Mouse (Mus musculus) thymus, postnatal 0 days (tissue): ENCODE data around the gene 4933402J07Rik. TPM values are rescaled to one million over a fixed set of nuclear protein-coding genes. Genes with fewer than 3 reads are reported as not detected.

Experiments used
- DNase-seq: peaks from one replicate; pipeline ENCODE4 v3.0.0-alpha.2; 2015; ENCODE audit warnings: low spot score
- polyA plus RNA-seq: library from polyadenylated mRNA; unstranded; fragments of >200 nt; fragmentation: Nextera tagmentation; extraction: Ambion mirVana; gene quantifications from 2 replicates; pipeline ENCODE4 v1.2.1, GENCODE M21; 2015

The 4933402J07Rik gene
- polyA plus RNA-seq, 1 experiment from 2014 or later: not detected

DNA sequence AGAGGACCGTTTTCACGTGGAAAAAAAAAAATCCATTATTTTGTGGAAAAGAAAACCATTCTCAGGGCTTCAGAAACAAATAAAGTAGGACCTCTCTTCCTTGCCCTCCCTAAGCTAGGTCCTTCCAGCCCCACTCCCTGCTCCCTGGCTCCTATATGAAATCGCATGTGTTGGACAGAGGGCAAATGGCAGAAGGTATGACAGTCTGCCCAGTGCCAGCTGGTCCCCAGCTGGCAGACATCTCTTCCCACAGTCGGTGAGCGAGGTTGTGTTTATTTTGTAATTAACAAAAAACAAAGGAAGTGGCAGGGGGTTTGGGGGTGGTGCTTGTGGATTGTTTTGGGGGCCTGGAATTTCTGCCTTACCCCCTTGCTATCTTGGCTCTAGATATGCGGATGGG lies 56.6 kb downstream of the 4933402J07Rik start:
- no peak for DNase-seq

DNA sequence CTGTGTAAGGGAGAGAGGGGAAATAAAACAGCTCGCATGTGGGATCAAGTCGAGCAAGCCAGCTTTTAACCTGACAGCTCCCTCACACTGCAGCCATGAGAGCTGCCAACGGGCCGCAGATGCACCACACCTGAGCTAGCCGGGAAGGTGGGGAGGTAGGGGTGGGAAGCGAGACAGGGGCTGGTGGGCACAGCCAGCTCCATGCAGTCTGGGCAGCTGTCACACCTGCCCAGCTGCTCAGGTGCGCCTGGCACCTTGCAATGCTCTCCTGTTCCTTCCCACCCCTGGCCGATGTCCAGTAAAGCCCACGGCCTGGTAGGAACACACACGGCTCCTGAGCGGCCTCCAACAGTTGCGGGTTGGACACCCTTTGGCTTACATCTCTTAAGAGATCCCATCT lies 57.5 kb downstream of the 4933402J07Rik start:
- DNase-seq: no peak

DNA sequence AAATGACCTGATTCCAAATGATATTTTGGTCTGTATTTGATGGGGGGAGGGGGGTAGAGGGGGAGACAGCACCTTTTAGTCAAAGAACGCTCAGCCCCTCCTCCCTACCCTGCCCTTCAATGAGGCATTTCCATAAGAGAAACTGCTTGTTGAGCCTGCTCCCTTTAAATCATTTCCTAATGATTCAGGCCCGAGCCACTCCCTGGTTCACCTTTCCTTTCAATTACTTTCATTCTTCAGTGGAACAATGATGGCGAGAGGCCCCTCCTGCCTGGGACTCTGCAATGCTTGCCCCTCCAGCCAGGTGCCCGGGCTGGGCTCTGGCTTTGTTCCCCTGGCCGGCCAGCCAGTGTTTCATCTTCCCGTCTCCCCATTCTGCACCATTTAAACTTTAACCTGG lies 66.0 kb downstream of the 4933402J07Rik start:
- no peak for DNase-seq

- no peak for DNase-seq
These were observed 68.1 kb downstream of the 4933402J07Rik start for GRCm38 (mm10) chr8:87631776-87632175.

GRCm38 (mm10) chr8:87636226-87636742 lies 72.6 kb downstream of the 4933402J07Rik start:
- no peak for DNase-seq

Other genes starting within 250 kb of the 4933402J07Rik start
- 0.08 TPM in 1 of 2 replicates, not detected in the other for gene Cbln1, start 91.2 kb upstream of the 4933402J07Rik start, polyA plus RNA-seq